Mouse (Mus musculus) cerebellum, adult 2 months (tissue): ENCODE data around the gene Dyrk4.

ENCODE experiments used
- CTCF ChIP-seq: fragments of 200-500 bp; IDR thresholded peaks from 2 replicates; pipeline ENCODE4 v1.5.1; 2011; ENCODE audit warnings: low read depth, mild to moderate bottlenecking, control low read depth, low read length, moderate library complexity, borderline replicate concordance; ENCODE audit not compliant: insufficient read depth
- POLR2A ChIP-seq: fragments of 200-500 bp; IDR thresholded peaks from 2 replicates; pipeline ENCODE4 v1.6.1; 2011; ENCODE audit warnings: low read length, control low read depth, borderline replicate concordance; ENCODE audit not compliant: insufficient read depth

- TF ChIP-seq POLR2A = no peak
- TF ChIP-seq CTCF = no peak
Observed at GRCm38 (mm10) chr6:126914928-126915327, 6.7 kb downstream of the Dyrk4 start.
